Mouse (Mus musculus) heart, embryonic 16.5 days (tissue): ENCODE data around the gene Runx1. TPM values are rescaled to one million over a fixed set of nuclear protein-coding genes. Genes with fewer than 3 reads are reported as not detected.

Source experiments
- ATAC-seq: fragments of 200-750 bp; cut with Nextera tagmentation; replicated peaks from 2 replicates; pipeline ENCODE4 v1.8.0; 2017; ENCODE audit warnings: moderate number of reproducible peaks; ENCODE audit not compliant: insufficient read depth, low FRiP score; ENCODE audit errors: extremely low read depth
- H3K27ac ChIP-seq: fragments of 300-500 bp; sonication (generic); 2 replicates; pipeline ENCODE4 v1.5.1; 2014; ENCODE audit warnings: mild to moderate bottlenecking, low read length, control low read depth, moderate library complexity
- H3K27me3 ChIP-seq: fragments of 300-500 bp; sonication (generic); 2 replicates; pipeline ENCODE4 v1.6.1; 2014; ENCODE audit warnings: low read length, mixed read lengths; ENCODE audit not compliant: control insufficient read depth, insufficient read depth
- H3K36me3 ChIP-seq: fragments of 300-500 bp; sonication (generic); 2 replicates; pipeline ENCODE4 v1.6.1; 2014; ENCODE audit not compliant: control insufficient read depth, insufficient read depth
- H3K4me1 ChIP-seq: fragments of 300-500 bp; sonication (generic); 2 replicates; pipeline ENCODE4 v1.6.1; 2014; ENCODE audit warnings: low read length, mixed read lengths; ENCODE audit not compliant: control insufficient read depth, insufficient read depth
- H3K4me2 ChIP-seq: fragments of 300-500 bp; sonication (generic); 2 replicates; pipeline ENCODE4 v1.6.1; 2014; ENCODE audit warnings: low read depth, mild to moderate bottlenecking, control low read depth, low read length
- H3K4me3 ChIP-seq: fragments of 300-500 bp; sonication (generic); 2 replicates; pipeline ENCODE4 v1.5.1; 2014; ENCODE audit warnings: mild to moderate bottlenecking, control low read depth, low read length
- H3K9ac ChIP-seq: fragments of 300-500 bp; sonication (generic); 2 replicates; pipeline ENCODE4 v1.6.1; 2014; ENCODE audit warnings: low read length, control low read depth
- H3K9me3 ChIP-seq: fragments of 300-500 bp; sonication (generic); replicated peaks from 2 replicates; pipeline ENCODE4 v1.6.1; 2016; ENCODE audit warnings: low read length; ENCODE audit not compliant: control insufficient read depth
- WGBS: fragments of 180-500 bp; shearing (Covaris S2); extraction: QIAGEN DNeasy Blood & Tissue Kit; methylation state at CpG from one replicate; pipeline ENCODE4 v1.1.7; 2014; 5-methylcytosine and 5-hydroxymethylcytosine counted together
- polyA plus RNA-seq: library from polyadenylated mRNA; unstranded; fragments of >200 nt; fragmentation: Nextera tagmentation; extraction: Ambion mirVana; gene quantifications from 2 replicates; pipeline ENCODE4 v1.2.1, GENCODE M21; 2015

Gene Runx1
- polyA plus RNA-seq, 1 experiment from 2014 or later = 11.0 TPM

GRCm38 (mm10) chr16:92684423-92685211, 141.3 kb downstream of the Runx1 start:
- 63% methylated on average over 21 of the region's 21 CpGs for WGBS

GRCm38 (mm10) chr16:92676630-92677029, 149.3 kb downstream of the Runx1 start:
- Histone ChIP-seq H3K4me1 (0 out of 2 replicates have a peak, but pooled peaks cover 2% of the 10 kb centered on the region), H3K4me2 (no peak overlapping the region), H3K9ac (no peak overlapping the region), H3K27me3 (peaks cover 4% of the 10 kb centered on the region; the same call in 1 of the 2 replicates), H3K36me3 (no peaks in the 10 kb centered on the region), H3K27ac (no peak overlapping the region), H3K4me3 (no peak overlapping the region), H3K9me3 (no peaks in the 10 kb centered on the region)
- no peak for ATAC-seq
- WGBS = 49% methylated on average over 5 of the region's 5 CpGs

More at GRCm38 (mm10) chr16:92684423-92685211, 141.3 kb downstream of the Runx1 start:
- Histone ChIP-seq H3K4me3 (no peak overlapping the region), H3K9me3 (no peaks in the 10 kb centered on the region), H3K36me3 (no peaks in the 10 kb centered on the region), H3K27ac (0 out of 2 replicates have a peak overlapping the region, but pooled peaks have one; percentile 12), H3K27me3 (peaks cover 10% of the 10 kb centered on the region; the same call in 1 of the 2 replicates), H3K9ac (no peak overlapping the region), H3K4me2 (no peak overlapping the region), H3K4me1 (no peaks in the 10 kb centered on the region)
- no peak for ATAC-seq

GRCm38 (mm10) chr16:92675677-92676076, 150.3 kb downstream of the Runx1 start:
- 0 out of 2 replicates have a peak, but pooled peaks cover 2% of the 10 kb centered on the region for H3K4me1 ChIP-seq
- H3K27ac ChIP-seq = no peak overlapping the region
- H3K9ac ChIP-seq = no peak overlapping the region
- WGBS = 76% methylated on average over 8 of the region's 8 CpGs
- ATAC-seq = no peak
- no peak overlapping the region for H3K4me2 ChIP-seq
- H3K36me3 ChIP-seq = no peaks in the 10 kb centered on the region
- H3K4me3 ChIP-seq = no peak overlapping the region
- H3K27me3 ChIP-seq = peaks cover 2% of the 10 kb centered on the region; the same call in 1 of the 2 replicates
- no peaks in the 10 kb centered on the region for H3K9me3 ChIP-seq

- no peaks in the 10 kb centered on the region for H3K9me3 ChIP-seq
- no peak for ATAC-seq
- no peak overlapping the region for H3K4me2 ChIP-seq
- no peak overlapping the region for H3K27ac ChIP-seq
- WGBS = 82% methylated on average over 11 of the region's 11 CpGs
- H3K4me1 ChIP-seq = 0 out of 2 replicates have a peak, but pooled peaks cover 2% of the 10 kb centered on the region
- H3K36me3 ChIP-seq = no peaks in the 10 kb centered on the region
- no peak overlapping the region for H3K4me3 ChIP-seq
- H3K27me3 ChIP-seq = no peaks in the 10 kb centered on the region
- no peak overlapping the region for H3K9ac ChIP-seq
Observed at GRCm38 (mm10) chr16:92674916-92675450, 151.0 kb downstream of the Runx1 start.

GRCm38 (mm10) chr16:92674121-92674816, 151.7 kb downstream of the Runx1 start:
- no peaks in the 10 kb centered on the region for H3K27me3 ChIP-seq
- 52% methylated on average over 18 of the region's 18 CpGs for WGBS
- H3K27ac ChIP-seq = no peak overlapping the region
- ATAC-seq = no peak
- H3K9me3 ChIP-seq = no peaks in the 10 kb centered on the region
- H3K9ac ChIP-seq = no peak overlapping the region
- H3K4me1 ChIP-seq = 0 out of 2 replicates have a peak, but pooled peaks cover 2% of the 10 kb centered on the region
- H3K36me3 ChIP-seq = no peaks in the 10 kb centered on the region
- no peak overlapping the region for H3K4me2 ChIP-seq
- H3K4me3 ChIP-seq = no peak overlapping the region

GRCm38 (mm10) chr16:92668807-92669206, 157.1 kb downstream of the Runx1 start:
- H3K36me3 ChIP-seq = no peaks in the 10 kb centered on the region
- no peak for ATAC-seq
- H3K27me3 ChIP-seq = no peaks in the 10 kb centered on the region
- H3K4me3 ChIP-seq = no peak overlapping the region
- H3K4me1 ChIP-seq = no peaks in the 10 kb centered on the region
- no peak overlapping the region for H3K27ac ChIP-seq
- no peak overlapping the region for H3K9ac ChIP-seq
- H3K4me2 ChIP-seq = no peak overlapping the region
- H3K9me3 ChIP-seq = no peaks in the 10 kb centered on the region

GRCm38 (mm10) chr16:92661757-92662156, 164.2 kb downstream of the Runx1 start:
- Histone ChIP-seq H3K4me1 (no peaks in the 10 kb centered on the region), H3K27me3 (0 out of 2 replicates have a peak, but pooled peaks cover 2% of the 10 kb centered on the region), H3K9ac (no peak overlapping the region), H3K4me3 (no peak overlapping the region), H3K36me3 (no peaks in the 10 kb centered on the region), H3K4me2 (no peak overlapping the region), H3K27ac (no peak overlapping the region), H3K9me3 (no peaks in the 10 kb centered on the region)
- no peak for ATAC-seq
- 59% methylated on average over 7 of the region's 7 CpGs for WGBS

- ATAC-seq = no peak
- Histone ChIP-seq H3K9me3 (no peaks in the 10 kb centered on the region), H3K27me3 (0 out of 2 replicates have a peak, but pooled peaks cover 2% of the 10 kb centered on the region), H3K9ac (no peak overlapping the region), H3K27ac (no peak overlapping the region), H3K4me3 (no peak overlapping the region), H3K36me3 (no peaks in the 10 kb centered on the region), H3K4me1 (no peaks in the 10 kb centered on the region), H3K4me2 (no peak overlapping the region)
- WGBS = 92% methylated on average over 5 of the region's 5 CpGs
Observed at GRCm38 (mm10) chr16:92656750-92657149, 169.2 kb downstream of the Runx1 start.
